ENCODE assay signal across 21 mouse cellular contexts in genomic region chr1:43485204-43485603, GRCm38 (mm10). TPM values are rescaled to one million over a fixed set of nuclear protein-coding genes. Genes with fewer than 3 reads are reported as not detected.
DNase-seq lines count a peak whose midpoint lies in the region; ATAC-seq and TF ChIP-seq lines count a peak whose summit lies in the region.
"Had no signal": no experiment of that assay in that cellular context is flagged by ENCODE, and none has a peak within 500 bp of the region (broad histone marks: within the 10 kb centered on the region; RNA-seq: fewer than 3 reads in every experiment).

No protein-coding gene starts in this region.

- no peak overlapping the region for H3K4me3 ChIP-seq in forebrain, embryonic 14.5 days (ENCODE audit: low read depth, low read length)
- H3K4me3 ChIP-seq in forebrain, embryonic 13.5 days, result no peak overlapping the region
- H3K4me3 ChIP-seq in liver, adult 2 months (ENCODE audit: insufficient read depth, low read depth, low read length), result peak overlapping the region; percentile 6; the same call in 1 of the 2 replicates
- H3K4me3 ChIP-seq in liver, embryonic 11.5 days (ENCODE audit: low read depth, low read length), result no peak overlapping the region
- H3K4me3 ChIP-seq in neural tube, embryonic 12.5 days, result no peak overlapping the region
- H3K4me3 ChIP-seq: embryonic facial prominence, embryonic 10.5 days; forebrain, embryonic 15.5 days; heart, embryonic 13.5 days; kidney, embryonic 15.5 days; limb, embryonic 12.5 days had no signal

- no peaks in the 10 kb centered on the region for H3K36me3 ChIP-seq in forebrain, embryonic 14.5 days (ENCODE audit: control insufficient read depth, insufficient read depth, low read length)
- H3K36me3 ChIP-seq in forebrain, embryonic 13.5 days (ENCODE audit: poor library complexity, severe bottlenecking), result no peaks in the 10 kb centered on the region
- H3K36me3 ChIP-seq in liver, adult 2 months (ENCODE audit: control insufficient read depth, insufficient read depth, low read length), result no peaks in the 10 kb centered on the region
- H3K36me3 ChIP-seq in liver, embryonic 11.5 days (ENCODE audit: control insufficient read depth, insufficient read depth, low read length), result no peaks in the 10 kb centered on the region
- H3K36me3 ChIP-seq in neural tube, embryonic 12.5 days, result no peaks in the 10 kb centered on the region
- H3K36me3 ChIP-seq: embryonic facial prominence, embryonic 10.5 days; forebrain, embryonic 15.5 days; heart, embryonic 13.5 days; kidney, embryonic 15.5 days; limb, embryonic 12.5 days had no signal

- DNase-seq in forebrain, embryonic 14.5 days (ENCODE audit: low spot score), result no peak
- DNase-seq in liver, adult 2 months (ENCODE audit: extremely low read depth, low read depth, low spot score), result peak; percentile 79
- no peak for DNase-seq in liver, embryonic 11.5 days (ENCODE audit: low spot score)
- DNase-seq in neural tube, embryonic 10.5 days (ENCODE audit: extremely low spot score, low spot score), result no peak
- DNase-seq in left cerebral cortex, postnatal 25 days (ENCODE audit: low spot score in 2 of 2), result no peak
- DNase-seq: adrenal gland, adult 8-10 months; cerebellum, adult 8-10 months; gastrocnemius, postnatal 14 days; heart, adult 18-20 months; right cerebral cortex, adult 18-20 months; thymus, postnatal 25 days had no signal

- no peaks in the 10 kb centered on the region for H3K9me3 ChIP-seq in forebrain, embryonic 14.5 days (replicated peaks; ENCODE audit: control insufficient read depth, low read length)
- H3K9me3 ChIP-seq in forebrain, embryonic 13.5 days (replicated peaks), result no peaks in the 10 kb centered on the region
- H3K9me3 ChIP-seq in liver, embryonic 11.5 days (ENCODE audit: control insufficient read depth, low read length), result no peaks in the 10 kb centered on the region
- no peaks in the 10 kb centered on the region for H3K9me3 ChIP-seq in neural tube, embryonic 12.5 days
- H3K9me3 ChIP-seq: embryonic facial prominence, embryonic 10.5 days; forebrain, embryonic 15.5 days; heart, embryonic 13.5 days; kidney, embryonic 15.5 days; limb, embryonic 12.5 days had no signal

- WGBS in forebrain, embryonic 14.5 days, result 71% methylated on average over 9 of the region's 9 CpGs
- WGBS in forebrain, embryonic 13.5 days, result 71% methylated on average over 9 of the region's 9 CpGs
- WGBS in liver, adult 2 months, result 26% methylated on average over 9 of the region's 9 CpGs
- WGBS in liver, embryonic 11.5 days, result 86% methylated on average over 9 of the region's 9 CpGs
- 70% methylated on average over 9 of the region's 9 CpGs for WGBS in neural tube, embryonic 12.5 days

- no peak for TF ChIP-seq CTCF in liver, adult 2 months (IDR thresholded peaks at IDR 0.05; ENCODE audit: low read depth, low read length)

- intact Hi-C loops in left cerebral cortex, postnatal 25 days (cut with DNase I), result no loop called here

- no peak overlapping the region for H3K27ac ChIP-seq in forebrain, embryonic 14.5 days (ENCODE audit: low read depth, low read length)
- no peak overlapping the region for H3K27ac ChIP-seq in forebrain, embryonic 13.5 days
- H3K27ac ChIP-seq in liver, adult 2 months (replicated peaks; ENCODE audit: insufficient read depth, low read depth, low read length), result no peak overlapping the region
- H3K27ac ChIP-seq in liver, embryonic 11.5 days (ENCODE audit: low read depth, low read length), result no peak overlapping the region
- no peak overlapping the region for H3K27ac ChIP-seq in neural tube, embryonic 12.5 days
- H3K27ac ChIP-seq: embryonic facial prominence, embryonic 10.5 days; forebrain, embryonic 15.5 days; heart, embryonic 13.5 days; kidney, embryonic 15.5 days; limb, embryonic 12.5 days had no signal

- TF ChIP-seq POLR2A in liver, adult 2 months (IDR thresholded peaks at IDR 0.05; ENCODE audit: extremely low read depth, insufficient read depth, low read length), result no peak

- H3K9ac ChIP-seq in forebrain, embryonic 14.5 days (ENCODE audit: low read length), result no peak overlapping the region
- no peak overlapping the region for H3K9ac ChIP-seq in forebrain, embryonic 13.5 days
- 0 out of 2 replicates have a peak overlapping the region, but pooled peaks have one; percentile 18 for H3K9ac ChIP-seq in liver, adult 2 months (ENCODE audit: low read depth, low read length)
- no peak overlapping the region for H3K9ac ChIP-seq in liver, embryonic 11.5 days (ENCODE audit: low read depth, low read length)
- no peak overlapping the region for H3K9ac ChIP-seq in neural tube, embryonic 12.5 days
- H3K9ac ChIP-seq: forebrain, embryonic 15.5 days; heart, embryonic 13.5 days; kidney, embryonic 15.5 days; limb, embryonic 12.5 days; lung, embryonic 14.5 days had no signal

- H3K4me2 ChIP-seq in forebrain, embryonic 14.5 days (ENCODE audit: low read length), result no peak overlapping the region
- H3K4me2 ChIP-seq in forebrain, embryonic 13.5 days, result no peak overlapping the region
- no peak overlapping the region for H3K4me2 ChIP-seq in liver, embryonic 11.5 days
- H3K4me2 ChIP-seq in neural tube, embryonic 12.5 days (replicated peaks), result no peak overlapping the region
- H3K4me2 ChIP-seq: forebrain, embryonic 15.5 days; heart, embryonic 13.5 days; kidney, embryonic 15.5 days; limb, embryonic 12.5 days; lung, embryonic 14.5 days had no signal

- peaks cover 6% of the 10 kb centered on the region; the same call in 1 of the 2 replicates for H3K4me1 ChIP-seq in forebrain, embryonic 14.5 days (ENCODE audit: control insufficient read depth, insufficient read depth, low read length)
- peaks cover 14% of the 10 kb centered on the region for H3K4me1 ChIP-seq in forebrain, embryonic 13.5 days
- peaks cover 7% of the 10 kb centered on the region for H3K4me1 ChIP-seq in liver, adult 2 months (ENCODE audit: control insufficient read depth, insufficient read depth, low read length)
- peaks cover 12% of the 10 kb centered on the region; the same call in 1 of the 2 replicates for H3K4me1 ChIP-seq in liver, embryonic 11.5 days (replicated peaks; ENCODE audit: control insufficient read depth, insufficient read depth, low read length)
- H3K4me1 ChIP-seq in neural tube, embryonic 12.5 days, result peaks cover 40% of the 10 kb centered on the region

- no peaks in the 10 kb centered on the region; the same call in 1 of the 2 replicates for H3K79me2 ChIP-seq in liver, adult 2 months (ENCODE audit: control insufficient read depth, insufficient read depth, low read length)

- H3K27me3 ChIP-seq in forebrain, embryonic 14.5 days (replicated peaks; ENCODE audit: control insufficient read depth, insufficient read depth, low read length), result no peaks in the 10 kb centered on the region
- no peaks in the 10 kb centered on the region for H3K27me3 ChIP-seq in forebrain, embryonic 13.5 days
- no peaks in the 10 kb centered on the region for H3K27me3 ChIP-seq in liver, adult 2 months (ENCODE audit: control insufficient read depth, insufficient read depth, low read length)
- H3K27me3 ChIP-seq in liver, embryonic 11.5 days (replicated peaks; ENCODE audit: control insufficient read depth, insufficient read depth, low read length), result no peaks in the 10 kb centered on the region
- no peaks in the 10 kb centered on the region for H3K27me3 ChIP-seq in neural tube, embryonic 12.5 days (replicated peaks)
- H3K27me3 ChIP-seq: forebrain, embryonic 15.5 days; heart, embryonic 13.5 days; kidney, embryonic 15.5 days; limb, embryonic 12.5 days; Patski had no signal

- ATAC-seq in forebrain, embryonic 14.5 days, result 0 out of 2 replicates have a peak, but pooled peaks have one; percentile 11
- ATAC-seq in forebrain, embryonic 13.5 days, result no peak
- no peak for ATAC-seq in liver, embryonic 11.5 days (replicated peaks; ENCODE audit: low FRiP score)
- peak; percentile 27; the same call in 1 of the 2 replicates for ATAC-seq in neural tube, embryonic 12.5 days (ENCODE audit: low FRiP score, low read depth)
- ATAC-seq: CD4-positive, CD25-positive, alpha-beta regulatory T cell, adult 4 months; forebrain, embryonic 15.5 days; Patski had no signal

RNA-seq across cellular contexts. Expression of gene Nck2, which starts 40.8 kb away (rescaled TPM):
- 37.4 and 44.5 TPM in 2 replicates for polyA plus RNA-seq in forebrain, embryonic 14.5 days (2014; fragmentation: Nextera tagmentation; extraction: Ambion mirVana)
- 34.9 and 36.3 TPM in 2 replicates for polyA plus RNA-seq in forebrain, embryonic 13.5 days (2015; fragmentation: Nextera tagmentation; extraction: Ambion mirVana)
- total RNA-seq in liver, adult 2 months (2014; rRNA removed), result 3.0 and 5.6 TPM in 2 replicates
- polyA plus RNA-seq in liver, adult 2 months (2012; rRNA removed), result 2.5 TPM in 2 replicates
- 24.5 and 26.0 TPM in 2 replicates for polyA plus RNA-seq in liver, embryonic 11.5 days (2014; fragmentation: Nextera tagmentation; extraction: Ambion mirVana)
- polyA plus RNA-seq in neural tube, embryonic 12.5 days (2016; fragmentation: Nextera tagmentation; extraction: Ambion mirVana), result 47.1 and 48.7 TPM in 2 replicates
- 10 to 100 TPM; 34.1 to 39.3 TPM for total RNA-seq in left cerebral cortex, postnatal 25 days (2021)

Comparison
In these comparisons a context has a peak if more than half of its experiments do, and no peak if none do; other contexts are left out.
1. ATAC-seq: peak in forebrain, embryonic 14.5 days (single experiment) and neural tube, embryonic 12.5 days (single experiment); none in forebrain, embryonic 13.5 days (single experiment) and liver, embryonic 11.5 days (single experiment).